Mouse (Mus musculus) c-Kit-positive CD71-positive TER-119-negative erythroid progenitor cells, embryonic 14.5 days (primary cell): ENCODE measurements at regions not wholly inside any gene's neighbourhood (a gene's known extent, or its start where the extent isn't known, plus 50 kb on each side); places are given as distances from the start of the nearest gene placed in this dataset.
"Not testable (repeated sequence)": the region's sequence is repeated elsewhere in the genome, so short reads cannot be mapped to it uniquely, and the experiment has no call there.

ENCODE experiments used
- DNase-seq: peaks from one replicate; pipeline ENCODE4 v3.0.0-alpha.2; 2013; ENCODE audit warnings: low read depth

DNA sequence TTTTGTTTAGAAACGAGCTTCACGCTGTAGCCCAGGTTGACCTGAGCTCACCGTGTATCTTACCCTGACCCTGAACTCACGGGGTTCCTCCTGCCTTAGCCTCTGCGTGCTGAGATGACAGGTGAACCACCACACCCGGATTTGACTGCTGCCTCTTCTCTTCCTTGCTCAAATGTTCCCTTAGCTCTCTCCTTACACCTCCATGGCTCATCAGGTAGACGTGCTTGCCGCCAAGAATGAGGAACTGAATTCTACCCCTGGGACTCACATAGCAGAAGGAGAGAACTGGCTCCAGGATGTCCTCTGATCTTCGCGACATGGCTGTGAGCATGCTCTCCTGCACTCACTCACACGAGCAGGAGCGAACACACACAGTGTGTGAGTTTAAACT is 55.3 kb upstream of the Jarid2 start:
- DNase-seq, result no peak

DNA sequence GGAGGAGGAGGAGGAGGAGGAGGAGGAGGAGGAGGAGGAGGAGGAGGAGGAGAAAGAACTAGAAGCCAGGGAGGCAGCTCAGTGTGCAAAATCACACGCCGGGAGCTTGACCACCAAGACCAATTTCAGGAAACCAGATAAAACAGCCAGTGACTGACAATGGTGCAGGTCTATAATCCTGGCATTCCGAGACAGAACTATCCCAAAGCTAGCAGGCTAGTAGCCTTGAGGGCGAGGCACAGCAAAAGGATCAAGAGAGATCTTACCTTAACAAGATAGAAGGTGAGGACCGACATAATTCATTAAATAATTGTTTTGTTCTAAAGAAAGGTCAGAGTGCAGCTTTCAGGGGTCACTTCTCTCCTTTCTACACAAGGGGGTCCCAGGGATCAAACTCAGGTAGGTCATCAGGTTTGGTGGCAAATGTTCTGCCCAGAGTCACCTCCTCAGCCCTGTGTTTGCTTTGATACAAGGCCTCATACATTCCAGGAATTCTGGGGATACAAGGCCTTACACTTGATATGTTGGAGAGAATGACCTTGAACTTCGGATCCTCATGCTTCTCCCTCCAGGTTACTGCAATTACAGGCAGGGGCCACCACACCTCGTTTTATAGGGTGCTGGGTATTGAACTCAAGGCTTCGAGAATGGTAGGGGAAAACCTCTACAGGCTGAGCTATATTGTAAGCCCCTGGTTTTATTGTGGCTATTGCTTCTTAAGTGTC is 54.2 kb upstream of the Jarid2 start:
- DNase-seq, result no peak

DNA sequence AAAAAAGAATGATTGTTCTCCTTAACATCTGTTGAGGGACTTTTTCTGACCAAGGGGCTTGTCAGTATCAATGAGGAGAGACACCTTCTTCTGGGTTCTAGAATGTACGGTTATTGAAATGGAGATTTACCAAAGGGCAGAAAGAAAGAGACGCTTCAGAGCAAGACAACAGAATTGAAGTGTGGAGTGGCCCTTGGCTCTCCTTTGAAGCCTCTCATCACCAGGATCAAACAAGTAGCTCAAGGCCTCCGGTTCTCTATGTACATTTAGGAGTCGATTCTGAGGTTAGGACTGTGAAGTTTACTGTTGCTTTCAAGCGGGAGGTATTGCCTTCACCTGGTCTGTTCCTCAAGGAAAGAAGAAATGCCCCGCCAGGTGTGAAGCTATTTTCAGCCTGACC is 53.2 kb upstream of the Jarid2 start:
- no peak for DNase-seq

GRCm38 (mm10) chr13:44678121-44678520 is 51.2 kb upstream of the Jarid2 start:
- no peak for DNase-seq

DNA sequence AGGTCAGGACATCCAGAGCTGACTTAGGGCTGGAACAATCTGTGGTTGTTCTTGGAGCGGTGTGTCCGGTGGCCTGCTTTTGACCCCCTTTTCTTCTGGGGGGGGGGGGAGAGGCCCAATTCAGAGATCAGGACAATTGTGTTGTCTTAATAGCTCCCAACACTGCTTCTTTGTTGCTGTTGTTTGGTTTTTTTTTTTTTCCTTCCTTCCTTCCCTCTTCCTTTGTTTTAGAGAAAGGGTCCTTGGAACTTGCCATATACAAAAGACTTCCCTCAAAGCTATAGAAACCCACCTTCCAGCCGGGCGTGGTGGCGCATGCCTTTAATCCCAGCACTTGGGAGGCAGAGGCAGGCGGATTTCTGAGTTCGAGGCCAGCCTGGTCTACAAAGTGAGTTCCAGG is 49.8 kb upstream of the Jarid2 start:
- DNase-seq, result not testable (repeated sequence)
